In genomic region chr10:62886799-62887591, GRCm38 (mm10) we compare ENCODE assay signal across 8 mouse cellular contexts. TPM values are rescaled to one million over a fixed set of nuclear protein-coding genes. Genes with fewer than 3 reads are reported as not detected.
DNase-seq lines count a peak whose midpoint lies in the region; ATAC-seq and TF ChIP-seq lines count a peak whose summit lies in the region.

No protein-coding gene starts in this region.

- peak overlapping the region; percentile 68 for H3K4me3 ChIP-seq in cerebellum, adult 2 months (replicated peaks; ENCODE audit: insufficient read depth, low read depth, low read length)
- peak overlapping the region; percentile 43 for H3K4me3 ChIP-seq in forebrain, postnatal 0 days (ENCODE audit: low read depth, low read length)
- peak overlapping the region; percentile 50 for H3K4me3 ChIP-seq in hindbrain, embryonic 16.5 days (ENCODE audit: low read length)
- H3K4me3 ChIP-seq in liver, embryonic 11.5 days (ENCODE audit: low read depth, low read length) = peak overlapping the region; percentile 64

- H3K36me3 ChIP-seq in forebrain, postnatal 0 days (ENCODE audit: insufficient read depth) = no peaks in the 10 kb centered on the region
- no peaks in the 10 kb centered on the region for H3K36me3 ChIP-seq in hindbrain, embryonic 16.5 days (ENCODE audit: control insufficient read depth, insufficient read depth, low read length)
- H3K36me3 ChIP-seq in liver, embryonic 11.5 days (ENCODE audit: control insufficient read depth, insufficient read depth, low read length) = no peaks in the 10 kb centered on the region

- DNase-seq in heart, adult 18-20 months = peak; percentile 21 to 64
- DNase-seq in heart, adult 8-10 months (ENCODE audit: low spot score) = no peak
- DNase-seq in cerebellum, adult 2 months = peak; percentile 59 to 74
- DNase-seq in forebrain, postnatal 0 days = no peak
- peak; percentile 78 for DNase-seq in liver, embryonic 11.5 days (ENCODE audit: low spot score)
- peak; percentile 34 for DNase-seq in naive thymus-derived CD4-positive, alpha-beta T cell, adult 2 months (ENCODE audit: low read depth)
- peak; percentile 45 for DNase-seq in urinary bladder, postnatal 25 days (ENCODE audit: low spot score)

- no peak for TF ChIP-seq CTCF in cerebellum, adult 2 months (IDR thresholded peaks at IDR 0.05; ENCODE audit: borderline replicate concordance, insufficient read depth, low read depth, low read length)
- TF ChIP-seq CTCF in forebrain, postnatal 0 days (IDR thresholded peaks at IDR 0.05; ENCODE audit: low read depth) = no peak

- H3K9me3 ChIP-seq in forebrain, postnatal 0 days (ENCODE audit: low read length) = no peaks in the 10 kb centered on the region
- no peaks in the 10 kb centered on the region for H3K9me3 ChIP-seq in hindbrain, embryonic 16.5 days (ENCODE audit: control insufficient read depth, low read length)
- H3K9me3 ChIP-seq in liver, embryonic 11.5 days (ENCODE audit: control insufficient read depth, low read length) = no peaks in the 10 kb centered on the region

- H3K27ac ChIP-seq in cerebellum, adult 2 months (ENCODE audit: insufficient read depth, low read length) = no peak overlapping the region
- H3K27ac ChIP-seq in forebrain, postnatal 0 days (ENCODE audit: low read depth, low read length) = no peak overlapping the region
- peak overlapping the region; percentile 13; the same call in 1 of the 2 replicates for H3K27ac ChIP-seq in hindbrain, embryonic 16.5 days (ENCODE audit: low read depth, low read length)
- no peak overlapping the region for H3K27ac ChIP-seq in liver, embryonic 11.5 days (ENCODE audit: low read depth, low read length)

- no peaks in the 10 kb centered on the region for H3K27me3 ChIP-seq in cerebellum, adult 2 months (ENCODE audit: control insufficient read depth, insufficient read depth, low read length)
- H3K27me3 ChIP-seq in forebrain, postnatal 0 days (ENCODE audit: insufficient read depth, low read length) = no peaks in the 10 kb centered on the region; the same call in 1 of the 2 replicates
- peaks cover 7% of the 10 kb centered on the region; the same call in 1 of the 2 replicates for H3K27me3 ChIP-seq in hindbrain, embryonic 16.5 days (replicated peaks; ENCODE audit: control insufficient read depth, insufficient read depth, low read length)
- no peaks in the 10 kb centered on the region; the same call in 1 of the 2 replicates for H3K27me3 ChIP-seq in liver, embryonic 11.5 days (replicated peaks; ENCODE audit: control insufficient read depth, insufficient read depth, low read length)

- 2% methylated on average over 56 of the region's 56 CpGs for WGBS in cerebellum, adult 2 months
- 1% methylated on average over 56 of the region's 56 CpGs for WGBS in forebrain, postnatal 0 days
- WGBS in hindbrain, embryonic 16.5 days = under 1% methylated on average over 55 of the region's 56 CpGs
- WGBS in liver, embryonic 11.5 days = under 1% methylated on average over 56 of the region's 56 CpGs

- peak overlapping the region; percentile 76 for H3K4me2 ChIP-seq in forebrain, postnatal 0 days (ENCODE audit: low read depth)
- H3K4me2 ChIP-seq in hindbrain, embryonic 16.5 days (ENCODE audit: low read length) = peak overlapping the region; percentile 91
- H3K4me2 ChIP-seq in liver, embryonic 11.5 days = peak overlapping the region; percentile 98

- TF ChIP-seq POLR2A in cerebellum, adult 2 months (IDR thresholded peaks at IDR 0.05; ENCODE audit: borderline replicate concordance, insufficient read depth, low read length) = 0 out of 2 replicates have a peak, but pooled peaks have one; percentile 16

- no peaks in the 10 kb centered on the region for H3K4me1 ChIP-seq in cerebellum, adult 2 months (ENCODE audit: control insufficient read depth, insufficient read depth, low read length)
- H3K4me1 ChIP-seq in forebrain, postnatal 0 days (ENCODE audit: insufficient read depth) = peaks cover 4% of the 10 kb centered on the region; the same call in 1 of the 2 replicates
- H3K4me1 ChIP-seq in hindbrain, embryonic 16.5 days (ENCODE audit: control insufficient read depth, insufficient read depth, low read depth, low read length) = peaks cover 14% of the 10 kb centered on the region
- peaks cover 7% of the 10 kb centered on the region; the same call in 1 of the 2 replicates for H3K4me1 ChIP-seq in liver, embryonic 11.5 days (replicated peaks; ENCODE audit: control insufficient read depth, insufficient read depth, low read length)

- ATAC-seq in forebrain, postnatal 0 days = peak; percentile 76
- ATAC-seq in hindbrain, embryonic 16.5 days = peak; percentile 86
- ATAC-seq in liver, embryonic 11.5 days (replicated peaks; ENCODE audit: low FRiP score) = peak; percentile 74

- H3K9ac ChIP-seq in forebrain, postnatal 0 days = peak overlapping the region; percentile 39
- H3K9ac ChIP-seq in hindbrain, embryonic 16.5 days (ENCODE audit: low read depth, low read length) = peak overlapping the region; percentile 15
- H3K9ac ChIP-seq in liver, embryonic 11.5 days (ENCODE audit: low read depth, low read length) = peak overlapping the region; percentile 67

RNA-seq across cellular contexts. Expression of gene Tet1, which starts 21.8 kb away (rescaled TPM):
- 1 to 10 TPM; 3.1 to 3.5 TPM for total RNA-seq in heart, adult 18-20 months (2021)
- 1 to 10 TPM; 4.2 to 8.8 (median 6.8) TPM for total RNA-seq in heart, adult 8-10 months (2022)
- 6.5 and 7.4 TPM in 2 replicates for polyA plus RNA-seq in cerebellum, adult 2 months (2012; rRNA removed)
- total RNA-seq in forebrain, postnatal 0 days (2014; rRNA removed) = 26.2 and 32.7 TPM in 2 replicates
- polyA plus RNA-seq in forebrain, postnatal 0 days (2015; fragmentation: Nextera tagmentation; extraction: Ambion mirVana) = 17.2 and 32.1 TPM in 2 replicates
- polyA plus RNA-seq in hindbrain, embryonic 16.5 days (2015; fragmentation: Nextera tagmentation; extraction: Ambion mirVana) = 38.7 and 39.5 TPM in 2 replicates
- polyA plus RNA-seq in liver, embryonic 11.5 days (2014; fragmentation: Nextera tagmentation; extraction: Ambion mirVana) = 11.7 and 12.9 TPM in 2 replicates

RNA-seq across cellular contexts. Expression of gene Slc25a16, which starts 33.4 kb away (rescaled TPM):
- total RNA-seq in heart, adult 18-20 months (2021) = 10 to 100 TPM; 22.4 to 24.6 TPM
- 10 to 100 TPM; 23.4 to 29.5 (median 23.9) TPM for total RNA-seq in heart, adult 8-10 months (2022)
- polyA plus RNA-seq in cerebellum, adult 2 months (2012; rRNA removed) = 27.0 and 28.4 TPM in 2 replicates
- total RNA-seq in forebrain, postnatal 0 days (2014; rRNA removed) = 23.1 and 25.1 TPM in 2 replicates
- polyA plus RNA-seq in forebrain, postnatal 0 days (2015; fragmentation: Nextera tagmentation; extraction: Ambion mirVana) = 10.4 and 15.1 TPM in 2 replicates
- 15.0 and 15.6 TPM in 2 replicates for polyA plus RNA-seq in hindbrain, embryonic 16.5 days (2015; fragmentation: Nextera tagmentation; extraction: Ambion mirVana)
- polyA plus RNA-seq in liver, embryonic 11.5 days (2014; fragmentation: Nextera tagmentation; extraction: Ambion mirVana) = 13.5 and 15.7 TPM in 2 replicates

RNA-seq across cellular contexts. Expression of gene Dna2, which starts 59.8 kb away (rescaled TPM):
- under 1 TPM; 0.36 to 0.50 TPM for total RNA-seq in heart, adult 18-20 months (2021)
- under 1 TPM; 0.38 to 0.66 (median 0.57) TPM for total RNA-seq in heart, adult 8-10 months (2022)
- polyA plus RNA-seq in cerebellum, adult 2 months (2012; rRNA removed) = 3.0 and 3.9 TPM in 2 replicates
- 2.8 and 2.9 TPM in 2 replicates for total RNA-seq in forebrain, postnatal 0 days (2014; rRNA removed)
- 1.8 and 2.0 TPM in 2 replicates for polyA plus RNA-seq in forebrain, postnatal 0 days (2015; fragmentation: Nextera tagmentation; extraction: Ambion mirVana)
- polyA plus RNA-seq in hindbrain, embryonic 16.5 days (2015; fragmentation: Nextera tagmentation; extraction: Ambion mirVana) = 4.0 and 5.1 TPM in 2 replicates
- polyA plus RNA-seq in liver, embryonic 11.5 days (2014; fragmentation: Nextera tagmentation; extraction: Ambion mirVana) = 58.1 and 61.6 TPM in 2 replicates

Comparison
In these comparisons a context has a peak if more than half of its experiments do, and no peak if none do; other contexts are left out.
1. DNase-seq: peak in heart, adult 18-20 months (2 of 2), cerebellum, adult 2 months (2 of 2), liver, embryonic 11.5 days (single experiment), naive thymus-derived CD4-positive, alpha-beta T cell, adult 2 months (single experiment) and urinary bladder, postnatal 25 days (single experiment); none in heart, adult 8-10 months (single experiment) and forebrain, postnatal 0 days (single experiment).
2. H3K9ac ChIP-seq: peak in every context shown above with its lines; median percentile 67 in liver, embryonic 11.5 days; 39 in forebrain, postnatal 0 days; 15 in hindbrain, embryonic 16.5 days.
3. Peak in every context shown above with its lines, with median percentiles within 50 percentile points of each other: H3K4me3 ChIP-seq, ATAC-seq and H3K4me2 ChIP-seq.